Mouse (Mus musculus) intestine, postnatal 0 days (tissue): ENCODE results near the gene Kalrn. TPM values are rescaled to one million over a fixed set of nuclear protein-coding genes. Genes with fewer than 3 reads are reported as not detected.

Experiments used
- ATAC-seq: fragments of 200-750 bp; cut with Nextera tagmentation; 2 replicates; pipeline ENCODE4 v1.8.0; 2017; ENCODE audit warnings: mild to moderate bottlenecking, moderate TSS enrichment, moderate library complexity
- H3K27ac ChIP-seq: fragments of 300-500 bp; sonication (generic); 2 replicates; pipeline ENCODE4 v1.5.1; 2014; ENCODE audit warnings: mild to moderate bottlenecking, low read depth, low read length, moderate library complexity
- H3K27me3 ChIP-seq: fragments of 300-500 bp; sonication (generic); replicated peaks from 2 replicates; pipeline ENCODE4 v1.6.1; 2014; ENCODE audit warnings: low read length, mixed read lengths; ENCODE audit not compliant: control insufficient read depth, insufficient read depth
- H3K36me3 ChIP-seq: fragments of 300-500 bp; sonication (generic); 2 replicates; pipeline ENCODE4 v1.6.1; 2014; ENCODE audit warnings: mild to moderate bottlenecking, moderate library complexity; ENCODE audit not compliant: control insufficient read depth, insufficient read depth
- H3K4me1 ChIP-seq: fragments of 300-500 bp; sonication (generic); replicated peaks from 2 replicates; pipeline ENCODE4 v1.6.1; 2014; ENCODE audit warnings: antibody characterized with exemption, low read length, mixed read lengths; ENCODE audit not compliant: control insufficient read depth, insufficient read depth
- H3K4me2 ChIP-seq: fragments of 300-500 bp; sonication (generic); replicated peaks from 2 replicates; pipeline ENCODE4 v1.6.1; 2014; ENCODE audit warnings: low read depth, mild to moderate bottlenecking, moderate library complexity
- H3K4me3 ChIP-seq: fragments of 300-500 bp; sonication (generic); 2 replicates; pipeline ENCODE4 v1.5.1; 2014; ENCODE audit warnings: low read depth, low read length
- H3K9ac ChIP-seq: fragments of 300-500 bp; sonication (generic); 2 replicates; pipeline ENCODE4 v1.6.1; 2014; ENCODE audit warnings: mild to moderate bottlenecking, low read depth, low read length
- H3K9me3 ChIP-seq: fragments of 300-500 bp; sonication (generic); 2 replicates; pipeline ENCODE4 v1.6.1; 2016; ENCODE audit warnings: mixed run types; ENCODE audit not compliant: control insufficient read depth
- CTCF ChIP-seq: sonication (generic); IDR thresholded peaks from 2 replicates; pipeline ENCODE4 v1.5.1; 2016; ENCODE audit warnings: low read depth, mild to moderate bottlenecking, control low read depth, antibody characterized with exemption, moderate library complexity
- WGBS: fragments of 180-500 bp; shearing (Covaris S2); extraction: QIAGEN DNeasy Blood & Tissue Kit; methylation state at CpG from one replicate; pipeline ENCODE4 v1.1.7; 2014; 5-methylcytosine and 5-hydroxymethylcytosine counted together
- polyA plus RNA-seq: library from polyadenylated mRNA; unstranded; fragments of >200 nt; fragmentation: Nextera tagmentation; extraction: Ambion mirVana; gene quantifications from 2 replicates; pipeline ENCODE4 v1.2.1, GENCODE M21; 2015

Kalrn gene
- polyA plus RNA-seq, 1 experiment from 2014 or later, result 7.5 TPM

GRCm38 (mm10) chr16:34154903-34155302 lies 418.4 kb downstream of the Kalrn start:
- Histone ChIP-seq H3K4me1 (no peaks in the 10 kb centered on the region), H3K9ac (no peak overlapping the region), H3K9me3 (no peaks in the 10 kb centered on the region), H3K27ac (no peak overlapping the region), H3K4me3 (no peak overlapping the region), H3K27me3 (no peaks in the 10 kb centered on the region), H3K36me3 (no peaks in the 10 kb centered on the region), H3K4me2 (no peak overlapping the region)
- WGBS, result 87% methylated on average over 3 of the region's 3 CpGs
- no peak for TF ChIP-seq CTCF
- ATAC-seq, result no peak

DNA sequence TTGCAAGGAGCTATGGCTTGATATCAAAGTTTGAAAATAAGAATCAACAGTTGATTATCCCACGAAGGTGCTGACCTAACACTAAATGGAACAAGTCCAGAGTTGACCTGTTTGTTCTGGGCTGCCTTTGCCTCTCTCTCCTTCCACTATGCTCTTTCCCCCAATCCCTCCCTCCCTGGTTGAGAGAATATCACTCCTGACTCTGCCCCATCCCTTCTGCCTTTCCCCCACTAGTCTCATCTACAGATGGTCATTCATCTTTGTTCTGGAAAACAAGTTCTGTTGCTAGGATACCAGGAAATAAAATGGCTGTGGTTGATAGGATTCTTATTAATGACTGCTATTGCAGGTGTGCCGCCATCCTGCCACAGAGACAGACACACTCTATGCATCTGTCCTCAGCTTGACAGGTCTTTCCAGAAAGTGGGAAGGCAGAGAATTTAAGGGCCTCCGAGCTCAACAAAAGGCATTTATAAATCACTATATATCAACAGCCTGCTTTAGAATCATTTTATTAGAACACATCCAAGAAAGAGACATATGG lies 421.7 kb downstream of the Kalrn start:
- Histone ChIP-seq H3K27me3 (no peaks in the 10 kb centered on the region), H3K4me1 (no peaks in the 10 kb centered on the region), H3K9ac (no peak overlapping the region), H3K36me3 (no peaks in the 10 kb centered on the region; the same call in 1 of the 2 replicates), H3K27ac (no peak overlapping the region), H3K4me3 (no peak overlapping the region), H3K9me3 (no peaks in the 10 kb centered on the region), H3K4me2 (no peak overlapping the region)
- no peak for TF ChIP-seq CTCF
- ATAC-seq, result no peak
- WGBS, result 75% methylated on average over 3 of the region's 3 CpGs

DNA sequence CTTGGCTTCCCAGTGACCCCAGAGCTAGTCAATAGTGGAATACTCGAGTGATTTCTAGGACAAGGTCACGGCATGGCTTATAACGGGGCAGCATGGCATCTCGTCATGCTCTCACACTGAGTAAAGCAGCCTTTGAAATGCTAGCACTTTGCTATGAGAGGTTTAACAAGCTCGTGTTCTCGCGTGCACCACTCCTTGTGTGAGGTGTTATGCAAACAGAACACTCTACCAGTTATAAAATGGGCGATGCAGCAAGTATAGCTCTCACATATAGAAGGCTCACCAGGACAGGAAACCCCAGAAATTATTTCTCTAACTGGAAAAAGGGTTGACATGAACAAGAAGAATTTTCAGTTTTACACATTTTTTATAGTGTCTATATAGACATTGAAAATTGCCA lies 431.7 kb downstream of the Kalrn start:
- H3K27me3 ChIP-seq, result no peaks in the 10 kb centered on the region

GRCm38 (mm10) chr16:34135074-34135473 lies 438.3 kb downstream of the Kalrn start:
- Histone ChIP-seq H3K27me3 (no peaks in the 10 kb centered on the region), H3K9ac (no peak overlapping the region), H3K9me3 (no peaks in the 10 kb centered on the region), H3K4me3 (no peak overlapping the region), H3K36me3 (no peaks in the 10 kb centered on the region), H3K27ac (no peak overlapping the region; the same call in 1 of the 2 replicates), H3K4me2 (no peak overlapping the region), H3K4me1 (no peaks in the 10 kb centered on the region)
- ATAC-seq, result no peak
- TF ChIP-seq CTCF, result no peak
- WGBS, result 80% methylated on average over 2 of the region's 2 CpGs

More for the DNA sequence above, 431.7 kb downstream of the Kalrn start:
- H3K27ac ChIP-seq, result no peak overlapping the region
- H3K36me3 ChIP-seq, result no peaks in the 10 kb centered on the region
- no peak for ATAC-seq
- WGBS, result 77% methylated on average over 8 of the region's 8 CpGs
- no peak overlapping the region for H3K9ac ChIP-seq
- no peak overlapping the region for H3K4me2 ChIP-seq
- no peak for TF ChIP-seq CTCF
- no peaks in the 10 kb centered on the region for H3K4me1 ChIP-seq
- H3K9me3 ChIP-seq, result no peaks in the 10 kb centered on the region
- no peak overlapping the region for H3K4me3 ChIP-seq

GRCm38 (mm10) chr16:34134628-34135027 lies 438.7 kb downstream of the Kalrn start:
- ATAC-seq, result no peak
- Histone ChIP-seq H3K27me3 (no peaks in the 10 kb centered on the region), H3K4me2 (no peak overlapping the region), H3K36me3 (no peaks in the 10 kb centered on the region), H3K9me3 (no peaks in the 10 kb centered on the region), H3K4me3 (no peak overlapping the region), H3K4me1 (no peaks in the 10 kb centered on the region), H3K9ac (no peak overlapping the region), H3K27ac (no peak overlapping the region)
- 71% methylated on average over 3 of the region's 3 CpGs for WGBS
- no peak for TF ChIP-seq CTCF

- no peak overlapping the region for H3K4me3 ChIP-seq
- ATAC-seq, result peak; percentile 30; the same call in 1 of the 2 replicates
- peaks cover 19% of the 10 kb centered on the region for H3K27me3 ChIP-seq
- no peak overlapping the region for H3K9ac ChIP-seq
- WGBS, result 5% methylated on average over 2 of the region's 2 CpGs
- no peak overlapping the region for H3K4me2 ChIP-seq
- no peaks in the 10 kb centered on the region for H3K9me3 ChIP-seq
- peak; percentile 86 for TF ChIP-seq CTCF
- no peaks in the 10 kb centered on the region for H3K4me1 ChIP-seq
- no peaks in the 10 kb centered on the region for H3K36me3 ChIP-seq
- H3K27ac ChIP-seq, result no peak overlapping the region
Measured at GRCm38 (mm10) chr16:34125595-34125994, 447.7 kb downstream of the Kalrn start.

- WGBS, result 92% methylated on average over 9 of the region's 9 CpGs
Measured at GRCm38 (mm10) chr16:34122486-34122885, 450.8 kb downstream of the Kalrn start.

More at GRCm38 (mm10) chr16:34122486-34122885, 450.8 kb downstream of the Kalrn start:
- no peak overlapping the region for H3K27ac ChIP-seq
- no peaks in the 10 kb centered on the region for H3K4me1 ChIP-seq
- no peaks in the 10 kb centered on the region for H3K9me3 ChIP-seq
- TF ChIP-seq CTCF, result no peak
- no peak overlapping the region for H3K9ac ChIP-seq
- H3K4me2 ChIP-seq, result no peak overlapping the region
- no peak for ATAC-seq
- H3K4me3 ChIP-seq, result no peak overlapping the region
- H3K36me3 ChIP-seq, result no peaks in the 10 kb centered on the region
- H3K27me3 ChIP-seq, result peaks cover 24% of the 10 kb centered on the region
